Mouse (Mus musculus) ovary, adult 18-20 months (tissue): ENCODE measurements at regions not wholly inside any gene's neighbourhood (a gene's known extent, or its start where the extent isn't known, plus 50 kb on each side); places are given as distances from the start of the nearest gene placed in this dataset.
A peak's percentile ranks its signal among the peaks of the same experiment; 100 is the strongest.

Experiments
- DNase-seq: peaks from one replicate; pipeline ENCODE4 v3.0.0; 2022; ENCODE audit warnings: low spot score, mixed read lengths

GRCm38 (mm10) chr14:61696290-61696842, 89.1 kb downstream of the Kcnrg start:
- DNase-seq = no peak

GRCm38 (mm10) chr14:61696886-61697554, 89.8 kb downstream of the Kcnrg start:
- no peak for DNase-seq

DNA sequence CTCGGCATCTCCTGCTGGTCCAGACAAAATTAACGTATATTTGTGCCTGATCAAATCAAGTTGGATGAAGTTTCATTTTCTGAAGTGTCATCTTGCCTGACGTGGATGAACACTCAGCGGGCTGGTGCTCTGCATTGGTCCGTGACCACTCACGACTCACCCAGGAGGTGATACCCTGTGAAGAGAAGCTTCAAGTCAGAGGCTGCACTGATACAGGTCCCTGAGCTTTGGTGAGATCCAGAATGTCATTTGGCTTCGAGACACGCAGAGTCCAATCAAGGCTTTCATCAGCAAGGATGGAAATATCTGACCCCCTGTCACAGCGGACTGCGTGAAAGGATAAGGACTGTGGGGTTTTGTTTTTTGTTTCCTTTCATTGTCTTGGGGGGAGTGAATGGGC, 90.4 kb downstream of the Kcnrg start:
- no peak for DNase-seq

DNA sequence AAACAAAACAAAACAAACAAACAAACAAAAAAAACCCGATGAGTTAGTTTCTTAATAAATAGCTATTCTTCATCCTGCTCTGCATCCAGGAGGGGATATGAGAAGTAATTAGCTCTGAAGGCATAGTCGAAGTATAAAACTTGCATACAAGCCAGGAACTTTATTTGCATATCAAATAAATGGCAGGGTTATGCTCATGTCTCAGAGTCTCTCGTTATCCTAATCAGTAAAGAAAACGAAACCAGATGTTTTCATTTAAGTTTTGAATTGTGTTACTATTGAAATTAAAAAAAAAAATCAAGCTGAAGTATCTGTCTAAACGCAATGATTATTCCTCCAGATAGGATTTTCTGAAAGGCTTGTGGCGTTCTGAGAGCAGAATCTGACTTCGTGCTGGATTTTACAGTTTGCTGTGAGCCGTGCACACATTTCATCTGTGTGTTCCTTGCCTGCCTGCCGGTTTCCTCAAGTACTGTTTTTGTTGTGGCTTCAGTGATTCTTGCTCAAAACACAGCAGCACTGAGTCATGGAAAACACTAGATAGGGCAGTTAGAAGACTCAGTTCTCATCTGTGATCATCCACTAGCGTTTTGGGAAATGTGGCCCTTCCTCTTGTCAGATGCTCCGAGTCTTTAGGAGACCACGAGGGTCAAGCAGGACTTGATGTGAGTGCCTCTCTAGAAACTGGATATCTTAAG, 91.2 kb downstream of the Kcnrg start:
- no peak for DNase-seq

DNA sequence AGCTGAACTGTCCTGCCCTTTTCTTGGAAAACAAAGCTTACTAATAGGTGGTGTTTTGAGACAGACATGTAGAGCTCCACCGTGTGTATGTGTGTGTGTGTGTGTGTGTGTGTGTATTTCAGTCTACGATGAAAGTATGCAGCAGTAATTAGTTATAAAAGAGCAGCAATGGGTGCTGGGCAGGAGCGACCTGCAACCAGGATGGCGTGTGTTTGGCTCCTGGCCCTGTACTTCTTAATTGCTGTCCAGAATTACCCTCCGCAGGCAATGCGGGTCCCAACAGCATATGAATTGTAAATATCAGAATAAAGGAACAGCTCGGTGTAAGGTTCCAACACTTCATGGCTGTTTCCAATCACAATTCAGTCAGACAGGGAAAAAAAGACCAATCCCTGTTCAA, 92.4 kb downstream of the Kcnrg start:
- no peak for DNase-seq

DNA sequence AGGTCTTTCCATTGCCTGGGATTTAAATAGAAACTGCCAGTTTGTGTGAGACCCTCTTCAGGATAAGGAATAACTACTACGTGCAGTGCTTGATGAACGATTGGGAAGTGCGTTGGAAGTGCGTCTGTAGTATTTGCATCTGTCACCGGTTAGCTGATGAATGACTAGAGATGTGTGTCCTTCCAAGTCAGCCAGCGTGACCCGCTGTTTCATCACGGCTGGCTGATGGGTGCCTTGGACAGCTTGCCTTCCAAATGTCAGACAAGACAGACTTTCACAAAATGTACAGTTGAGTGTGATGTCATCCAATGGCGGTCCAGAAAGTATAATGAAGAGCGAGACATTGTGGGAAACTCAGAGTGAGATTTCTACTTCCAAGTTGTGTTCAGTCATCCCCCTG, 93.9 kb downstream of the Kcnrg start:
- no peak for DNase-seq

DNA sequence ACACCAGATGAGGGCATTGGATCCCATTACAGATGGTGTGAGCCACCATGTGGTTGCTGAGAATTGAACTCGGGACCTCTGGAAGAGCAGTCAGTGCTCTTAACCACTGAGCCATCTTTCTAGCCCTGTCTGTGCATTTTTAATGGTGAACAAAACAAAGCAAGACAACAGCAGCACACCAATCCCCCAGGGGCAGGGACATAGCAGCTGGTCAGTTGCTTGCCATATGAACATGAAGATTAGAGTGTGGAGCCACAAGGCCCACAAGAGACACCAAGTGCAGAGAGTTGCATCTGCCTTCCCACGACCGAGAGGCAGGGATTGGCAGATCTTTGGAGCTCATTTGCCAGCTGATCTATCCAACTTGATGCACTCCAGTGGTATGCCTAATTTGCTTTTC, 96.7 kb downstream of the Kcnrg start:
- no peak for DNase-seq

- no peak for DNase-seq
These were observed 99.7 kb downstream of the Kcnrg start for GRCm38 (mm10) chr14:61706984-61707383.

DNA sequence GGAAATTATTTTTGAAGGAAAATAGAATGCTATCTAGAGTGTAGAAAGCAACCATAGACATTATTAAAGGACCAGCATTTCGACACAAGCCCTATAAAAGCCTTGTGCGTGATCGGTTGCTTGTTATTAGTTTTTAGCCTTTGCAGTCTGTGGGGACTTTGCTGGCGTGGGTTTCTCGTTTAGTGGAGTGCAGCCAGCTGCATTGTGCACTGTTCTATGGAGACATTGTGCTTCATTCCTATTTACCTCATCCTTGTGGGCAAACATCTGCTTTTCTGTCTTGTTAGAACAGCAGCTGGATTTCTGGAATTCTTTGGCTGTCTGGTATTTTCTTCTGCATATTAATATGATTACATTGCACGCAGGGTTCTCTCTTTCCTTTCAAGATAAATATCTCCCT, 101.1 kb downstream of the Kcnrg start:
- DNase-seq = no peak

GRCm38 (mm10) chr14:61715746-61716145, 108.5 kb downstream of the Kcnrg start:
- no peak for DNase-seq

GRCm38 (mm10) chr14:61718392-61719124, 111.3 kb downstream of the Kcnrg start:
- DNase-seq = no peak

DNA sequence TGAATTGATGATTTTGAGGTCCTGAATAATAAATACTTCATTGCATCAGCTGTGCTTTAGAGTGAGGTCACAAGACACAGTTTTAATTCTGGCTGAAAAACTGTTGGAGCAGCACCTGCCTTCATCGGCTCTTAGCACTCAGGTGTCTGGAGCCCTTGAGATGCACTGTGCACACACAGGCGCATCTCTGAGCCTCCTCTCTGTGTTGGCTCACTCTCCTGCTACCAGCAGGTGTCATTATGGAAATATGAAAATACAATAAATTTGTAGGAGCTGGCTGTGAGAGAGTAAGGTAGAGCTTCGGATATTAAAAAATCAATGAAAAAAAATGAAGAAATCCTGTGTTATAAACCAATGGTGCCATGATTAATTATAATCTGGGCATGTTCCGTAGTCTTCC, 114.0 kb downstream of the Kcnrg start:
- no peak for DNase-seq

- DNase-seq = no peak
These were observed 117.7 kb downstream of the Kcnrg start for GRCm38 (mm10) chr14:61724942-61725341.

DNA sequence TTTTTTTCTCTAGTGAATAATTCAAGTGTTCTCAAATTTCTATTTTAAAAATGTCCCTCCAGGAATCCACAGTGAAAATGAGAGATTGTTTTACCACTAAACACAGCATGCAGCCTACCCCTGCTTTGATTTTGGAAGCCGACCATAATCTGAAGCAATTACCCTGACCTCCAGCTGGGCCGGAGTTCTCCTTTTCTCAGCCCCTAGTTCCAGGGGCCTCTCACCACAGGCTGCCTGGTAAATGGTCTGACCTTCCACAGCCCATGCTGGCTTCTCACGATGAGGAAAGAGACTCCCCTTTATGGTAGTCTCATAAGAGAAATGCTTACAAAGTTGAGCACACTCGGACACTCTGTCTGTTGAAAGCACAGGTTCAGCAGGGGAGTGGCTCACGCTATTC, 121.3 kb downstream of the Kcnrg start:
- no peak for DNase-seq

GRCm38 (mm10) chr14:61735541-61735940, 128.3 kb downstream of the Kcnrg start:
- no peak for DNase-seq

DNA sequence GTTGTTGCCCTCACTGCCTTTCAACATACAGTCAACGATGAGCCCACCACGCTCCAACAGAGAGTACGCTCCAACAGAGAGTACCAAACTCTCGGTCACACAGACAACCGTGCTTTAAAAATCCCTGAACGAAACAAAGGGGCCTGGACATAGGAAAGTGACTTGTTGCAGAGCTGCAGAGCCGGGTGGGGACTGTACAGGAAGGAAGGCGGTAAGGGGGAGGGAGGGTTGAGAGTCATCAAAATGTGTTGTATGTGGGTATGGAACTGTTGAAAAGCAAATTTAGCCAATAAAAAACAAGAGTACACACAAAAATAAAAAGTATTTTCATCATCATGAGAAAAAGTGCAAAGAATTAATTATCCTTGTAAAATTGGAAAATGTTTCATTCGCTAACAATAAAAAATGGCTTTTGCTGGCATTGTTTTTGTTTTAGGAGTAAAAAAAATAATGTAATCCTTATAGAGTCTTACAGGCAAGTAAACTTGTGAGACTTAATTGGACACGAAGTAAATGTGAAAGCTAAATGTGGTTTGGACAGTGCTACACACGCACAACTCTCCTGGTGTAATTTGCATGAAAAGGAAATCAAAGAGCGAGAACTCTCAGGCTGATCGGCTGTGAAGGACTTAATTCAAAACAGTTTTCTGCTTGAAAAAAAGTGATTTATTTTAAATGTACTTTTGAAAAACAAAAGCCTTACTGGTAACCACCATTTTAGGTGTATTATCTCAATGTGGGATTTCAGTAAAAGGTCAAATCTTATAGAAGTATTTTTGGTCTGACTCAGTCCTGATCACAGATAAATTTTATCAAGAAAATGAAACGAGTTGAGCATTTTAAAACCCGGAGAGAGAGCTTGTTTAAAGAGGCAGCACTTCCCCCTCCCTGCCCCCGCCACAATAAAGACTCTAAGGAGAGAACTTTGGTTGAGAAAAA, 129.4 kb downstream of the Kcnrg start:
- no peak for DNase-seq

- DNase-seq = peak; percentile 13
These were observed 130.3 kb downstream of the Kcnrg start for GRCm38 (mm10) chr14:61737504-61738040.

DNA sequence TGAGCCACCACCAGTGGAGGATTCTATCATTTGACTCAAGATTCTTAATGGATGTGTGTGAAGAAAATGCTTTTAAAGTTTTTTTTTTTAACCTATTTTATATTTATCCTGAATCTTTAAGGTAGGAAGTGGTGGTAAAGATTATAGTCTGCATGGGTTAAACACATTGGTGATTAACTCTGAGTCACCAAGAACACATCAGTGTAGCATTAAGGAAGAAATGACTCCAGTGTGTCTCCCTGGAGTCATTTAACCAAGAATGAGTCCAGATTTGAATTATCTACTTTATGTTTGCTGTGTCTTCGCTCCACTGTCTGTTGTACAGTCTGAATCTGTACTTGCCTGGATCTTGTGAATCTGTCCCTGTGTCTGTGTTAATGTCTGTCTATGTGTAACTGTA, 132.2 kb downstream of the Kcnrg start:
- DNase-seq = no peak

- DNase-seq = no peak
These were observed 136.7 kb downstream of the Kcnrg start for GRCm38 (mm10) chr14:61743855-61744408.

DNA sequence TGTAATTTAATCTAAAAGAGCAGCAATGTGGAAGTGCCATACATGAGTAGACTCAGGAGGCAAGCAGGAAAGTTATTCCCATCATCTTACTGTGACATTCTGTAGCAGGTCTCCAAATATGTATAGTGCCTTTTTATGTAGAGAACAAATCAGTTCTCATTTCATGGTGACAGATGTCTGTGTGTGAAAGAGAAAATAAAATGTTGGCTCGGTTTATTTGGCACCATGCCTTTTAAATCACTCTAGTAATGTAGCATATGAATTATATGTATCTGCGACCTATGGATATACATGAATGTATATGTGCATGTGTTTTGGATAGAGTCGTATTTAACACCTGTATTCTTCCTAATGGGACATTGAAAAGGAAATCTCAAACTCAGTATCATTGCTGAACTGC, 146.2 kb downstream of the Kcnrg start:
- no peak for DNase-seq

- DNase-seq = no peak
These were observed 149.4 kb downstream of the Kcnrg start for GRCm38 (mm10) chr14:61756651-61757050.
